Mouse (Mus musculus) CH12.LX (cell line): Measurements from ENCODE around the gene Fam169b. TPM values are rescaled to one million over a fixed set of nuclear protein-coding genes. Genes with fewer than 3 reads are reported as not detected.

Experiments
- DNase-seq: peaks from one replicate; pipeline ENCODE4 v3.0.0-alpha.2; 2013; ENCODE audit errors: extremely low read depth
- H3K27ac ChIP-seq: 2 replicates; pipeline ENCODE4 v1.5.1; 2012; ENCODE audit warnings: low read depth, mild to moderate bottlenecking, control low read depth, moderate library complexity; ENCODE audit not compliant: insufficient read depth
- H3K27me3 ChIP-seq: replicated peaks from 2 replicates; pipeline ENCODE3; 2012; ENCODE audit warnings: inconsistent platforms
- H3K36me3 ChIP-seq, 2 experiments: replicated peaks in 1 of 2; 2 replicates each; pipeline versions ENCODE3 to v1.6.1; 2012; ENCODE audit warnings: inconsistent platforms in 1 of 2, low read length in 1 of 2, mild to moderate bottlenecking in 1 of 2, mixed read lengths in 1 of 2, moderate library complexity in 1 of 2; ENCODE audit not compliant: control insufficient read depth in 1 of 2, insufficient read depth in 1 of 2
- H3K4me1 ChIP-seq, 2 experiments: 2 replicates each; pipeline ENCODE4 v1.6.1; 2012; ENCODE audit warnings: inconsistent platforms in 1 of 2, moderate library complexity in 1 of 2; ENCODE audit not compliant: insufficient read depth in 2 of 2, control insufficient read depth in 1 of 2
- H3K4me2 ChIP-seq: 2 replicates; pipeline ENCODE4 v1.6.1; 2012; ENCODE audit warnings: low read depth, mild to moderate bottlenecking, control low read depth; ENCODE audit not compliant: poor library complexity, insufficient read depth, severe bottlenecking
- H3K4me3 ChIP-seq, 3 experiments: fragments of 150-350 bp in 1 of 3; sonication (generic) in 1 of 3; replicated peaks in 1 of 3; 2 replicates each; pipeline versions ENCODE3 to v1.5.1; 2011 to 2012; ENCODE audit warnings: low read depth in 2 of 3, low read length in 2 of 3, mild to moderate bottlenecking in 2 of 3, moderate library complexity in 2 of 3, control low read depth in 1 of 3, improper control_type of control experiment in 1 of 3, inconsistent platforms in 1 of 3, mixed read lengths in 1 of 3; ENCODE audit not compliant: poor library complexity in 1 of 3
- H3K79me2 ChIP-seq: replicated peaks from 2 replicates; pipeline ENCODE4 v1.6.1; 2012; ENCODE audit warnings: mild to moderate bottlenecking, moderate library complexity; ENCODE audit not compliant: control insufficient read depth, poor library complexity, insufficient read depth, severe bottlenecking; ENCODE audit errors: extremely low read depth
- H3K9ac ChIP-seq: 2 replicates; pipeline ENCODE4 v1.6.1; 2012; ENCODE audit warnings: low read depth, mild to moderate bottlenecking, control low read depth, moderate library complexity; ENCODE audit not compliant: insufficient read depth
- H3K9me3 ChIP-seq: replicated peaks from 2 replicates; pipeline ENCODE3; 2012; ENCODE audit warnings: low read length, inconsistent platforms, mixed read lengths
- CHD1 ChIP-seq: IDR thresholded peaks from 2 replicates; pipeline ENCODE4 v1.6.1; 2012; ENCODE audit warnings: low read depth, low read length, improper control_type of control experiment, inconsistent platforms
- EP300 ChIP-seq: IDR thresholded peaks from 2 replicates; pipeline ENCODE4 v1.6.1; 2011; ENCODE audit warnings: low read length, improper control_type of control experiment
- ETS1 ChIP-seq: conservative IDR thresholded peaks from 2 replicates; pipeline ENCODE4 v1.6.1; 2012; ENCODE audit warnings: low read depth, mild to moderate bottlenecking, inconsistent platforms, low read length, improper control_type of control experiment, moderate library complexity
- HCFC1 ChIP-seq: IDR thresholded peaks from 2 replicates; pipeline ENCODE4 v1.6.1; 2012; ENCODE audit warnings: low read depth, mild to moderate bottlenecking, inconsistent platforms, low read length, improper control_type of control experiment
- MYC ChIP-seq: IDR thresholded peaks from 2 replicates; pipeline ENCODE4 v1.6.1; 2011; ENCODE audit warnings: low read depth, mild to moderate bottlenecking, improper control_type of control experiment, low read length
- NRF1 ChIP-seq: IDR thresholded peaks from 2 replicates; pipeline ENCODE4 v1.6.1; 2014; ENCODE audit warnings: low read depth, mild to moderate bottlenecking, inconsistent platforms, low read length, improper control_type of control experiment, moderate library complexity
- PAX5 ChIP-seq: IDR thresholded peaks from 2 replicates; pipeline ENCODE4 v1.6.1; 2012; ENCODE audit warnings: low read length, inconsistent platforms, mixed read lengths
- POLR2AphosphoS2 ChIP-seq: IDR thresholded peaks from 2 replicates; pipeline ENCODE4 v1.6.1; 2011; ENCODE audit warnings: low read depth, low read length, improper control_type of control experiment
- SMC3 ChIP-seq: IDR thresholded peaks from 2 replicates; pipeline ENCODE4 v1.6.1; 2011; ENCODE audit warnings: low read depth, low read length, improper control_type of control experiment
- ZC3H11A ChIP-seq: IDR thresholded peaks from 2 replicates; pipeline ENCODE4 v1.6.1; 2012; ENCODE audit warnings: low read depth, mild to moderate bottlenecking, inconsistent platforms, low read length, improper control_type of control experiment
- ZKSCAN1 ChIP-seq: IDR thresholded peaks from 2 replicates; pipeline ENCODE4 v1.6.1; 2012; ENCODE audit warnings: low read depth, inconsistent platforms, low read length, improper control_type of control experiment, borderline replicate concordance
- dilution Hi-C: fragments of 300-500 bp; cut with MboI; formaldehyde crosslinking; loops from 2 replicates; pipeline ENCODE4 v1.14.3; 2020; ENCODE audit warnings: low sequenced_read_pairs; ENCODE audit not compliant: extremely low pct_unique_long_range_greater_than_20kb, extremely low pct_ligation_motif_present
- in situ Hi-C: fragments of 300-500 bp; cut with MboI; formaldehyde crosslinking; loops from 3 replicates; pipeline ENCODE4 v1.14.3; 2019; ENCODE audit warnings: low sequenced_read_pairs, low pct_ligation_motif_present, low pct_unique_long_range_greater_than_20kb, mixed read lengths
- polyA plus RNA-seq: library from polyadenylated mRNA; unstranded; fragments of >175 nt; gene quantifications from 2 replicates; pipeline ENCODE4 v1.2.1, GENCODE M21; 2012; ENCODE audit warnings: low read depth; ENCODE audit not compliant: insufficient read length
- total RNA-seq, 2 experiments: library from RNA; depleted of rRNA; stranded (reverse); fragments of 300-350 nt in 1 of 2; fragments of >200 nt in 1 of 2; gene quantifications; 2 replicates each; pipeline ENCODE4 v1.2.3; 2012 to 2014

Gene Fam169b
- total and polyA plus RNA-seq, 3 experiments: 15.9 to 17.0 (median 16.2) TPM

GRCm38 (mm10) chr7:68312395-68312794 is 38.8 kb downstream of the Fam169b start:
- no peak for DNase-seq
- Histone ChIP-seq H3K27ac (no peak overlapping the region), H3K36me3 (peaks cover 44 to 86% of the 10 kb centered on the region in 2 experiments), H3K79me2 (no peaks in the 10 kb centered on the region; the same call in 1 of the 2 replicates), H3K9me3 (no peaks in the 10 kb centered on the region), H3K4me2 (no peak overlapping the region), H3K27me3 (no peaks in the 10 kb centered on the region), H3K4me3 (no peak overlapping the region)
- in situ Hi-C loops (loop anchor here (25.0 kb wide), 1 partner anchor 500 kb away; no protein-coding TSS in a partner anchor), dilution Hi-C loops (no loop called here)
- no peak for TF ChIP-seq POLR2AphosphoS2
- TF ChIP-seq, all 38 proteins: peak for 0
- peaks cover 0 to 53% of the 10 kb centered on the region in 2 experiments; a peak in 2 of 4 replicates for H3K4me1 ChIP-seq
- H3K9ac ChIP-seq: no peak overlapping the region

DNA sequence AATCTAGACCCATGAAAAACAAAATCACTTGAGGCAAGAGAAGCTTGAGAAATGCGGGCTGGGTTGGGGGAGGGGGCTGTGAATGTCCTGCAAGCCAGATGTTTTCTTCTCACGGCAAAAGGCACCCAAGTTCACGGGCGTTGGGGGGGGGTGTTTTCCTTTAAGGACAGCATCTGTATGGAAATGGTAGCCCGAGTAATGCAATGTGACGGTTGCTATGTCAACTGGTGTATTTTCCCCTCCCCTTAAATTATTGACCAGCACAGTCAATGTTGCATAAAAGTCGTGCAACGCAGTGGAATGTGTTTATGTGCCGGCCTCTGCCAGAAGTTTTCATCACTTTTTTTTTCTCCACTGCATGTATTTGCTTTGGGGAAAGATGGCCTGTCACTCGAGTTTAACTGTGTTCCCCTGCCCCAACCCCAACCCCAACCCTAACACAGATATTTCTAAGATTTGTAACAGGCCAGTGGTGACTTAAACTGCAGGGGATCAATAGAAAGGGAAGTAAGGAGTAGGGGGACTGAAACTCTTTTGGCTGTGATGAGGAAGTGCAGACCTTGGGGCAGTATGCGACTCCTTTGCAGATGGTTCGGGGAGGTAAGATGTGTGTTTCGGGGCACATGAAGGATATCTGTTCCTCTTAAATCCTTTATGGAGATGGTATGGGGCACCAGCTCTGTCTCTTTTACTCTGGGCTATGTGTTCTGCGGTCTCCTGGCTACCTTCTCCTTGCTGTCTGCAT is 39.6 kb downstream of the Fam169b start:
- TF ChIP-seq ZC3H11A (no peak), ETS1 (no peak), PAX5 (no peak), HCFC1 (no peak), ZKSCAN1 (no peak), SMC3 (no peak), NRF1 (no peak), CHD1 (no peak)
- in situ Hi-C loops (loop anchor here (25.0 kb wide), 1 partner anchor 501 kb away; no protein-coding TSS in a partner anchor), dilution Hi-C loops (no loop called here)
- Histone ChIP-seq H3K9me3 (no peaks in the 10 kb centered on the region), H3K4me2 (no peak overlapping the region), H3K36me3 (peaks cover 37 to 86% of the 10 kb centered on the region in 2 experiments), H3K27me3 (no peaks in the 10 kb centered on the region), H3K9ac (no peak overlapping the region), H3K4me3 (no peak overlapping the region), H3K27ac (no peak overlapping the region), H3K4me1 (peaks cover 0 to 47% of the 10 kb centered on the region in 2 experiments; a peak in 2 of 4 replicates), H3K79me2 (no peaks in the 10 kb centered on the region; the same call in 1 of the 2 replicates)
- DNase-seq: no peak

- no peak overlapping the region for H3K4me2 ChIP-seq
- dilution Hi-C loops: no loop called here
- H3K9me3 ChIP-seq: no peaks in the 10 kb centered on the region
- H3K27ac ChIP-seq: no peak overlapping the region
- H3K4me3 ChIP-seq: no peak overlapping the region
- H3K4me1 ChIP-seq: peaks cover 0 to 41% of the 10 kb centered on the region in 2 experiments; a peak in 2 of 4 replicates
- H3K79me2 ChIP-seq: no peaks in the 10 kb centered on the region; the same call in 1 of the 2 replicates
- DNase-seq: no peak
- TF ChIP-seq ZC3H11A (no peak), NRF1 (no peak), EP300 (no peak), MYC (no peak)
- H3K36me3 ChIP-seq: peaks cover 34 to 86% of the 10 kb centered on the region in 2 experiments
- H3K9ac ChIP-seq: no peak overlapping the region
- in situ Hi-C loops: loop anchor here (25.0 kb wide), 1 partner anchor 502 kb away; no protein-coding TSS in a partner anchor
- no peaks in the 10 kb centered on the region for H3K27me3 ChIP-seq
These were observed 40.6 kb downstream of the Fam169b start for GRCm38 (mm10) chr7:68314286-68314685.
